Mouse (Mus musculus): Measurements from ENCODE around the gene Slc25a13. TPM values are rescaled to one million over a fixed set of nuclear protein-coding genes. Genes with fewer than 3 reads are reported as not detected.

Slc25a13 gene
- polyA plus RNA-seq, 1 experiment from 2014 or later = 8.7 TPM

DNA sequence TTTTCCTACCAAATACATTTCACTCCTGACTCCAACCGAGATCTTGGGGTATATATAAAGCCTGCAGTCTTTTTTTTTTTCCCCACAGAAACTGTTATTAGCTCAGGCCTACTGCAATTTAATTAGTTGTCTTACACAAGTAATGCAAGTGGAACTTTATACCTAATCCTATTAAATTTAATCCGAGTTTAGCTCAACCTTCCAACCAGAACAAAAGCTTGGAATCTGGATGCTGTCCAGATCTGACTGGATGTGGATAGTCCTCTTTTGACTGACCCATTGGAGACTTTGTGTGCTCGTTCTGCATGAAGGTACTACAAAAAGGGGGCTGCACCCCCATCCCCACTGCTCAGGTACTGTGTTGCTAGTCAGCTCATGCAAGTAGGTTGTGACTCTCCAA, 163.0 kb downstream of the Slc25a13 start:
- ATAC-seq = no peak
- Histone ChIP-seq H3K4me1 (replicated peaks) (peaks cover 15% of the 10 kb centered on the region), H3K4me3 (replicated peaks) (no peak overlapping the region), H3K9me3 (no peaks in the 10 kb centered on the region; the same call in 1 of the 2 replicates), H3K36me3 (no peaks in the 10 kb centered on the region), H3K4me2 (replicated peaks) (no peak overlapping the region), H3K9ac (replicated peaks) (no peak overlapping the region), H3K27ac (no peak overlapping the region), H3K27me3 (no peaks in the 10 kb centered on the region)
- WGBS = 16% methylated on average over 3 of the region's 3 CpGs

DNA sequence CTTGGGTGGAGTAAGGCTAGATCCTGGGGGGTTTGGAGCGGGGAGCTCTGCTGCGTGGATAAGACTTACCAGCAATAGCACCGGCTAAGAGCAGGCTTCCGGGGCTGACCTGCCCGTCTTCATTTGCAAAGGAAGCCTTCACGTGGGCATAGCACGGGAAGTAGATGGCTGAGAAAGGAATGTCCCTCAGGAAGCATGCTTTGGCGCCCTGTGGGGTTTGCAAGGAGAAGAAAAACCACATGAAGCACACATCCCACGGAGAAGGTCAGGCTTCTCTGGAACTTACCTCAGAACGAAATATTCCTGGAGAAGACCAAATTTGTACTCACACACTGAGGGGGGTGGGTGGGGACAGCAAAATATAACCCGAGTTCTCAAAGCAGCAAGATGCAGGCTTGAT, 164.3 kb downstream of the Slc25a13 start:
- ATAC-seq = no peak
- Histone ChIP-seq H3K27me3 (no peaks in the 10 kb centered on the region), H3K9ac (replicated peaks) (no peak overlapping the region), H3K4me2 (replicated peaks) (no peak overlapping the region), H3K36me3 (no peaks in the 10 kb centered on the region), H3K4me1 (replicated peaks) (peaks cover 7% of the 10 kb centered on the region; the same call in 1 of the 2 replicates), H3K4me3 (replicated peaks) (no peak overlapping the region), H3K27ac (no peak overlapping the region), H3K9me3 (no peaks in the 10 kb centered on the region; the same call in 1 of the 2 replicates)
- 70% methylated on average over 11 of the region's 11 CpGs for WGBS

DNA sequence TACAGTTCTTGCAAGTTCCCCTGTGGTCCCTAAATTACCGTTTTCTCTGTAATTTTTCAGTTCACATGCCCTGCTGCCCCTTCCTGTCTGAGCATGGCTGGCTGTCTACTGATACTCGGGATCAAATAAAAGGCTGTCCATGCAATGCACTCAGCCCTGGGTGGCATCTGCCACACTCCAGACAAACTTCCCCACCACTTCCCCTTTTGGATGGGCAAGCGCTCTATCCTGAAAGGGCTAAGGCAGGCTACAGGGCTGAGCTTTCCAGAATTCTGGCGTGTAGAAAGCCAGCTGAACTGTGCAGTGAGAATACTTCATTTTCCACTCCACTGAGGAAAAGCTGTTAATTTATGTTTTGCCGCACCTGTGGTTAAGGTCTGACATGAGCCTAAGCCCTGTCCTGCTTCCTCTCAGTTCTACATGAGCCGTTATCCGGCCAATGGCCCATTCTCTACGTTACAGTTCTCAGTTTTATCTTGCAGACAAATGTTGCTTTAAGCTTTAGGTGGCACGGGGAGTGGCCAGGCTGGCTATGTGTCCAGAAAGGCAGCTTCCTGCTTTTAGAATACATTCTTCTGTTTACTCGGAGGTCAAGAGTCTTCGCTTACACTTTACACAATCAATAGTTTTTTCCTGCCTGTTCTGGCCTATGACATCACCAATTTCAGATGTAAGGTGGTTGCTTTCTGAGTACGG, 170.1 kb downstream of the Slc25a13 start:
- no peak overlapping the region for H3K27ac ChIP-seq
- 85% methylated on average over 12 of the region's 12 CpGs for WGBS
- no peaks in the 10 kb centered on the region for H3K4me1 ChIP-seq (replicated peaks)
- no peak overlapping the region for H3K9ac ChIP-seq (replicated peaks)
- H3K36me3 ChIP-seq = no peaks in the 10 kb centered on the region
- H3K27me3 ChIP-seq = no peaks in the 10 kb centered on the region
- no peak for ATAC-seq
- no peak overlapping the region for H3K4me2 ChIP-seq (replicated peaks)
- no peak overlapping the region for H3K4me3 ChIP-seq (replicated peaks)
- no peaks in the 10 kb centered on the region; the same call in 1 of the 2 replicates for H3K9me3 ChIP-seq

DNA sequence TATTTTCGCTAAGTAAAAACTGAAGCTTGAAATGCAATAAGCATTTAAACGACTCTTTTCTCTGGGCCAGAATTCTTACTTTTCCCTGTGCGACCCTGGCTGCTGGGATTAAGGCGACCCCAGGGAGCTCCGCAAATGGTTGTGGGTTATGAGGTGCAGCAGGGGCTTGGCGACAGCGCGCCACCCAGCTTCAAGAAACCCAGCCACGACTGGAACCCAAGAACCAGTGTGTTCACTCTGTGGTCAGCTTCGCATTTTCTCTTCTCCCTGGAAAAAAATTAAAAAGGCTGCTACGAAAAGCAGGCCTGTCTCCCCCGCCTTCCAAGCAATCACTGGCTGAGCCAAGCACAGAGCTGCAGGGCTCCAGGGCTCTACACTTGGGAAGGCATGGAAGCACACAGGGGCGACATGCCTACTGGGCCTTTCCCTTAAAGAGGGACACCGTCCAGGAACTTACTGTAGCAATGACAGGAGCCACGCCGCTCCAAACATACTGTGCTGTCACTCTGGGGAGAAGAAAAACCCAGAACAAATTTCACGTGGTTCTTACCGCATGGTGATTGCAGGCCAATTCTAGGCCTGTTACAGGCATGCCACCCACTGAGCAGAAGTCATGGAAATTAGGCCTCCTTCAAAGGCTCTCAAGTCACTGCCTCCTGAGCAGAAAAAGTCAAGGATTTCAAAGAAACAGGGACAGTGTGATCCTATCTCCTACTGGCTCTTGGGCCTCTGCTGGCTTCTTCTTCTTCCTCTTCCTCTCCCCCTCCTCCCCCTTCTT, 178.0 kb downstream of the Slc25a13 start:
- Histone ChIP-seq H3K27ac (no peak overlapping the region), H3K9ac (replicated peaks) (no peak overlapping the region), H3K4me3 (replicated peaks) (no peak overlapping the region), H3K9me3 (no peaks in the 10 kb centered on the region), H3K36me3 (no peaks in the 10 kb centered on the region), H3K4me1 (replicated peaks) (peaks cover 8% of the 10 kb centered on the region), H3K27me3 (no peaks in the 10 kb centered on the region), H3K4me2 (replicated peaks) (no peak overlapping the region; the same call in 1 of the 2 replicates)
- ATAC-seq = no peak
- 27% methylated on average over 18 of the region's 18 CpGs for WGBS

DNA sequence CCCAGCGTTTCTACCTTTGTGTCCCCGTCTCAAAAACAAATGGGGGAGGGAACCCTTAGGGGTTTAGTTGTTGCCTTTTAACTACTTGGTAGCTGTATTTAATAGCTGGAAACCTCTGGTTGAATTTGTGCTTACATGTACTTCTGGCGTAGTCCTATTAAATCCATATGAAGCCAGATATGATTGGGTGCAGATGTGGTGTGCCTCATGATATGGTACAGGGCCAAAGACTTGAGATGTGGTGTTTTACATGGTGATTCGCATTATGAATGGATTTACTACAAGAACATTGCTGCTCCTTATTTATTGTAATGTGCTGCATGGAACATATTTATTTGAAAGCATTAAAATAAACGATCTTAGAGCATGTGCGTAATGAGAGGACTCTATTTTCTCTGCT, 189.3 kb downstream of the Slc25a13 start:
- Histone ChIP-seq H3K4me1 (replicated peaks) (no peaks in the 10 kb centered on the region), H3K9ac (replicated peaks) (no peak overlapping the region), H3K36me3 (no peaks in the 10 kb centered on the region), H3K9me3 (no peaks in the 10 kb centered on the region), H3K27ac (no peak overlapping the region), H3K4me3 (replicated peaks) (no peak overlapping the region), H3K27me3 (no peaks in the 10 kb centered on the region), H3K4me2 (replicated peaks) (no peak overlapping the region)
- ATAC-seq = no peak
- 93% methylated on average over 6 of the region's 6 CpGs for WGBS

DNA sequence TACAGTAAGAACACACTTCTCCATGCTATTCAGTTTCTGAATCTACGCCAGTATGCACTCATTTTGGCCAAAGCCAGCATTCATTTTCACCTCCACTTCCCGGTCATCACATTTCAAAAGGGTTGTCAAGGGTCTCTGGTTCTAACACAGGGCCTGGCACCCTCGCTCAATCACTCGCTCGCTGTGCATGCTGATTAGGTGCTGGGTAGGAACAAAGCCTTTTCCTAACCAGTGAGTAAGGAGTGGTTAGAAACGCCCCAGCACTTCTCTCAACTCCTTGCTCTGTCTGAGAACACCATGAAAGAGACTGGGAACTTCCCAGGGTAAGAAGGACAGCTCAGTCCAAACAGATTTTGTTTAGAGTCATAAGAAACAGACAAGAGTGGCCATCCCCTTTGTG, 193.0 kb downstream of the Slc25a13 start:
- Histone ChIP-seq H3K4me2 (replicated peaks) (no peak overlapping the region), H3K27me3 (no peaks in the 10 kb centered on the region), H3K36me3 (no peaks in the 10 kb centered on the region), H3K4me3 (replicated peaks) (no peak overlapping the region), H3K9ac (replicated peaks) (no peak overlapping the region), H3K9me3 (no peaks in the 10 kb centered on the region), H3K4me1 (replicated peaks) (no peaks in the 10 kb centered on the region), H3K27ac (no peak overlapping the region)
- ATAC-seq = no peak
- 32% methylated on average over 6 of the region's 6 CpGs for WGBS

DNA sequence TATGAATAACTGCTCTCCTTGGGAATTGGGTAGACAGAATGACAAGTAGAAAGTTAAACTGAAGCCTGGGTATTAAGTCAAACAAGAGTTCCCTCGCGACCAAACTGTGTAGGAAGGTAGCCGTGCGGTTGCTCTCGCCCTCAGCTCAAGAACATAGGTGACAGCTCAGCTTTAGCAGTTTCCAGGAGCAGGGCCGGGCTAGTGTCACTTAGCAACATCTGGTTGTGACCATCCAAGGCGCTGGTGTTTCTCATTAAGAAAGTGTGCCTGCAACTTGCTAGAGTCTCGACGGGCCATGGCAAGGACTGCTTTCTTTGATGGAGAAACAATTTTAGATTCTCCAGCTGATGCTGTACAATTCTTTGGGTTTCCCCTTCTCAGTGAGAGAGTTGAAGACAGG, 200.0 kb downstream of the Slc25a13 start:
- Histone ChIP-seq H3K9ac (replicated peaks) (no peak overlapping the region), H3K27me3 (no peaks in the 10 kb centered on the region), H3K4me2 (replicated peaks) (no peak overlapping the region), H3K4me1 (replicated peaks) (peaks cover 7% of the 10 kb centered on the region; the same call in 1 of the 2 replicates), H3K9me3 (no peaks in the 10 kb centered on the region), H3K27ac (no peak overlapping the region), H3K36me3 (no peaks in the 10 kb centered on the region), H3K4me3 (replicated peaks) (no peak overlapping the region)
- 52% methylated on average over 9 of the region's 9 CpGs for WGBS
- ATAC-seq = 0 out of 2 replicates have a peak, but pooled peaks have one; percentile 40

DNA sequence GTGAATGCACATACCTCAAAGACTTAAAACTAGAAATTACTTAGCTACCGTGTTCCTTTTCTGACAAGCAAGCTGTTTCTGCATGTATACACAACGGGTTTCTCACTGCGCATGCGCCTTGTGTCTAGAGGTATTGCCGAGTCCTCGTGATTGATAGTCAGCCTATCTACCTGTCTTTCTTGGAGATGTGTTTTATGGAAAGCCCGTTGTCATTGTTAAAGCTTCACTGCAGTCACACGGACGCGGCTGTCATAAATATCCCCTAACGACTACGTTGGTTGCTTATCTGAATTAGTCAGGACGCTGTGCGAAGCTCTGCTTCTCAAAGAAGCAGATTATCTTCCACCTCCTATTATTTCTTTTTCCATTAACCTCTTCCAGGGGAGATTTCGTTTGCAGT, 201.4 kb downstream of the Slc25a13 start:
- peak; percentile 43; the same call in 1 of the 2 replicates for ATAC-seq
- Histone ChIP-seq H3K36me3 (no peaks in the 10 kb centered on the region), H3K4me3 (replicated peaks) (no peak overlapping the region), H3K9ac (replicated peaks) (no peak overlapping the region), H3K27me3 (no peaks in the 10 kb centered on the region), H3K9me3 (no peaks in the 10 kb centered on the region), H3K4me2 (replicated peaks) (no peak overlapping the region), H3K27ac (no peak overlapping the region), H3K4me1 (replicated peaks) (peaks cover 7% of the 10 kb centered on the region; the same call in 1 of the 2 replicates)
- 59% methylated on average over 15 of the region's 15 CpGs for WGBS

DNA sequence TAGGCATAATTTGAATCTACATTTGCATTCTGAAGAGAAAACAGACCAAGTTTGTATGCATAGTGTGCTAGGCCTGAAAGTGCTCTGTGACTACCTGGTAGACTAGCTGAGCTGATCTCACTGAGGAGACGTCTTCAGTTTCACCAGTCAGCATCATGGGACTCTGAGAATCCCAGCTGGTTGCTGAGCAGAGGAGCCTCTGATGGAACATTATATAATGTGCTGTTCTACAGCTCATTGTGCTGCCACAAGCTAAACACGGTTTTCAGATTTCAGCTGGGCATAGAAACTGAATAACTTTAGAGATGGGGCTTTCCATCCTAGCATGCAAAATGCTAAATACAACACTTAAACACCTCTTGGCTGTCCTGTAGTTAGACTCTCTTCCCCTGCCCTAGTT, 205.6 kb downstream of the Slc25a13 start:
- WGBS = 79% methylated on average over 2 of the region's 2 CpGs
- Histone ChIP-seq H3K4me2 (replicated peaks) (no peak overlapping the region), H3K9me3 (no peaks in the 10 kb centered on the region), H3K4me3 (replicated peaks) (no peak overlapping the region), H3K27ac (no peak overlapping the region), H3K4me1 (replicated peaks) (peaks cover 2% of the 10 kb centered on the region; the same call in 1 of the 2 replicates), H3K9ac (replicated peaks) (no peak overlapping the region), H3K36me3 (no peaks in the 10 kb centered on the region), H3K27me3 (peaks cover 8% of the 10 kb centered on the region)
- ATAC-seq = no peak

DNA sequence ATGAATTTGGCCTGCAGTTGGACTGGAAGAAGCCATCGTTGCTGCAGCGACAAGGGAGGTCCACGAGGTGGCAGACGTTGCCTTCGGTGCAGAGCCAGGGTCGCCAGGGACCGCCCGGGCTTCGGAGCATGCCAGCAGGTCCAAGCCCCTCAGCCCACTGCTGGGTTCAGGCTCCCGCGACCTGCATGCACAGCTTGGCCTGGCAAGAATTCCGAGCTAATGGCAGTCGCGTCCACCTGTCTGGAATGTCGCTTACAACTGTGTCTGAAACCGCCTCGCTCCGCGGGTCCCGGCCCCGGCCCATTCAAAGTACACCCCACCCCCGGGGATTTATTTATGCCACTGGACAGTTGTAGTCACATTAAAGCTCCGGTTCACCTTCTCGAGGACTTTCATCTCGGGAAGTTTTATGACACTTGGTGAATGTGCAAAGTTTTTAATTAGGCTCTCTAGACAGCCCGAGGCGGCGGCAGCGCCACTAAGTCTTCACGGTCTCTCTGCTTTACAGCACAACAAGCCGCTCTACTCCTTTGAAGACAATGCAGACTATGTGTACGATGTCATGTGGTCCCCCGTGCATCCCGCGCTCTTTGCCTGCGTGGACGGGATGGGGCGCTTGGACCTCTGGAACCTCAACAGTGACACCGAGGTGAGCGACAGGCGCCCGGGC, 211.1 kb downstream of the Slc25a13 start:
- H3K9ac ChIP-seq (replicated peaks) = peak overlapping the region; percentile 56
- H3K27me3 ChIP-seq = peaks cover 9% of the 10 kb centered on the region
- WGBS = 1% methylated on average over 42 of the region's 42 CpGs
- H3K9me3 ChIP-seq = no peaks in the 10 kb centered on the region
- H3K4me1 ChIP-seq (replicated peaks) = peaks cover 16% of the 10 kb centered on the region
- H3K4me3 ChIP-seq (replicated peaks) = peak overlapping the region; percentile 56
- no peak overlapping the region for H3K27ac ChIP-seq
- H3K4me2 ChIP-seq (replicated peaks) = peak overlapping the region; percentile 94
- ATAC-seq = peak; percentile 97
- no peaks in the 10 kb centered on the region for H3K36me3 ChIP-seq

DNA sequence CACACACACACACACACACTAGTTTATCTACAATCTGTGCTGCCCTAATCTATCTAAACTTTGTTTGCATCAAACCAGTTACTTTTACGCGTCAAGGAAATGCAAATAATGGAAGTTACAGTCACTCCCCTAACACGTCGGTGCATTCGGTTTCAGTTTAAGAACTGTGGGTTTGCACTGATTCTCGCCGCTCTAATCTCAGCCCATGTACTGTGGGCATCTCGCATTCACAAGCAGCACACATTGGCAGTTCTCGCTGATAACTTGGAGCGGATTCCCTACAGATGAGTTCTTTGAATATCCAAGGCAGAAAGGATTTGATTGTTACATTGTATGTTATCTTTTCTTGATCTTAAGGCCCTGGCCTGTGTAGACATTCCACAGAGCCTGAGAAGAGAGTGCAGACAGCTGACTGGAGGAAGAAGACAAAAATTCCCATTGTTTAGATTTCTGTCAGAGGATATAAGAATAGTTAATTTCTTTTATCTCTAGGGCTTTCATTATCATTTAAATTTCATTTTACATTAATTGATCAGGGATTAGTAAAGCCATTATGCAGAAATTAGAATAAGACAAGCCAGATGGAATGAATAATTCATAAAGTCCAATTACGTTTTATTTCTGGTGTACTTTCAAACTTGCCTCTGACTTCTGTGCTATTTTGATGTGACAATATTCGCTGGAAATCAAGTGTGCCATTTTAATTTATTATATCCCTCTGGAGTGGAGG, 212.1 kb downstream of the Slc25a13 start:
- Histone ChIP-seq H3K4me3 (replicated peaks) (no peak overlapping the region), H3K36me3 (no peaks in the 10 kb centered on the region), H3K27me3 (peaks cover 9% of the 10 kb centered on the region), H3K27ac (no peak overlapping the region), H3K4me1 (replicated peaks) (peaks cover 16% of the 10 kb centered on the region), H3K9me3 (no peaks in the 10 kb centered on the region), H3K9ac (replicated peaks) (no peak overlapping the region), H3K4me2 (replicated peaks) (peak overlapping the region; percentile 94; the same call in 1 of the 2 replicates)
- no peak; the same call in 1 of the 2 replicates for ATAC-seq
- WGBS = 47% methylated on average over 12 of the region's 12 CpGs

Measured in midbrain, embryonic 13.5 days (tissue).